Mouse (Mus musculus): Measurements from ENCODE around the gene Gm4881.

DNA sequence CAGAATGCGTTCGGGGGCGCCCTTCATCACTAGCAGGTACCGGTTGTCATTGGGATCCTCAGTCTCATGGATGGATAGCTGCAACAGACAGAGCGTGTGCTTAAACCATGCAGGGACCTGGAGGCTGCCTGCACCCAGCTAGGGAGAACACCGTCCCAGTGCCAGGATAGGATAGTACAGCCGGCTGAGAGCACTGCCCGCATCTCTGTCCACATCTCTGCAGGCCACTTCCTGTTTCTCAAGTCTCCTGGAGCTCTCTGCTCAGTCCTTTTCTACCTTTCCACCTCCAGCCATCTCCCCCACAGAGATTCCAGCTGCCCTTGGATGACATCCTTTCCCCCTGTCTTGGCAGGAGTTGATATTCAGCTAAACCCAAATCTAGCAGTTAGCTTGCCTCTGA lies 46.2 kb upstream of the Gm4881 start:
- no peak for TF ChIP-seq CTCF (IDR thresholded peaks at IDR 0.05; ENCODE audit: control insufficient read depth, insufficient read depth, insufficient read length)
- TF ChIP-seq USF1 (IDR thresholded peaks at IDR 0.05; ENCODE audit: low read depth): no peak
- no peak for TF ChIP-seq MYOD1 (IDR thresholded peaks at IDR 0.05; ENCODE audit: control insufficient read depth, insufficient read length, low read depth)
- no peak for TF ChIP-seq CEBPB (IDR thresholded peaks at IDR 0.05; ENCODE audit: low read depth)
